Mouse (Mus musculus): ENCODE measurements around the gene Tfpi.

The Tfpi gene

DNA sequence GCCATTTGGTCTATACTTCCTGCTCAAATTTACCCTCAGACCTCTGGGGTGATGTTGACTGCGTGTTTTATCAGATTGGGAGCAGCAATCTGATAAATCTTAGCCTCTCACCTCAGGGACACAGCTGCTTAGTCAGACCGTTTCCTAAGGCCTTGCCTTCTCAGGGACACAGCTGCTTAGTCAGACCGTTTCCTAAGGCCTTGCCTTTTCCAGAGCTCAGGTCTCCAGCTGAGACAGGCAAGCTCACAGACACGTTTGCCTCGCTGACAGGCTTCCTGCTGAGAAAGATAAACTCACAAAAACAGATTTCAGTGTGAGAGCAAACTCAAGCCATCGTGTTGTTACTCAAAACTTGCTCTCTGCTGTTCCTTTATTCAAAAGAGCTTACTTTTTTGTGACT, 1.9 kb downstream of the Tfpi start:
- DNase-seq (ENCODE audit: low read depth, low spot score), result no peak

DNA sequence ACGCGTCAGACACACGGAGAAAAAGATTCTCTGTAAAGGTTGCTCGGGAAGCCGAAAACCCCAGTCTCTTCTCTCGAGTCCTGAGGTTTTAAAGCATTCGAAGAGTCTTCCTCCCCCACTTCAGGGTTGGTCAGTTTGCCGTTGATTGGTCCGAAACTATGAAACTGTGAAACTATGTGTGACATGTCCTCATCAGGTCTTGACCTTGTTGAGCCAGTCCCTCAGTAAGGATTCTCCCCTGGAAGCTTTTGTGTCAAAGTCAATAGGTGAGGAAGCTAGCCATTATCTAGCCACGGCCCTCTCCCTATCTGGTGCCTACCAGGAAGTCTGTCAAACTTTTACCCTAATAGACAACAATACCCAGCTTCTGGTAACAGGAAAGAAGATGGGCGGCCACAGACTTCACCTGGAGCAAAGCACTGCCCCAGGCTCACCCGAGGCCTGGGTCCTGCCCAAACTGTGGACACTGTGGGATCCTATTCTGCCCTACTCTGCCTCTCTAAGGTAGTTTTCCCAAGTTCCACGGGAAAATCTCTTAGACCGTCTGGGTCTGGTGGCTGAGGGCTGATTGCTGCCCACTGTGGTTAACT, 2.5 kb downstream of the Tfpi start:
- DNase-seq (ENCODE audit: low read depth, low spot score), result no peak

DNA sequence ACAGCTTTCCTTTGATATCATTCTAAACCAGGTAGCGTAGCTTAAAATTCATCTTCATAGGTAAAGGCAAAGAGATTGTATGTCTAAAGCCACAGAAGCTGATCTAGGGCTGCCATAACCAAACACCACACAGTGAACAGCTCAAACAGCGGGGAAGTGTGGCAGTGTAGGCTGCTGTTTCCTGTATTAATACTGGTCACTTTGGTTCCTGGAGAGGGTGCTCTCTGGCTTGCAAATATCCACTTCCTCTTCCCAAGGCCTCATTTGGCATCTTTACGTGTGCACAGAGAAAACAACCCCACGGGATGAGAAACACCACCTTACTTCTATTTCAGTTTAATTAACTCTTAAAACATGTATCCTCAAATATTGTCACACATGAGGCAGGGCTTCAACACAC, 9.2 kb downstream of the Tfpi start:
- no peak for DNase-seq (ENCODE audit: low read depth, low spot score)

GRCm38 (mm10) chr2:84464956-84465355, 11.6 kb downstream of the Tfpi start:
- DNase-seq (ENCODE audit: low read depth, low spot score), result no peak

DNA sequence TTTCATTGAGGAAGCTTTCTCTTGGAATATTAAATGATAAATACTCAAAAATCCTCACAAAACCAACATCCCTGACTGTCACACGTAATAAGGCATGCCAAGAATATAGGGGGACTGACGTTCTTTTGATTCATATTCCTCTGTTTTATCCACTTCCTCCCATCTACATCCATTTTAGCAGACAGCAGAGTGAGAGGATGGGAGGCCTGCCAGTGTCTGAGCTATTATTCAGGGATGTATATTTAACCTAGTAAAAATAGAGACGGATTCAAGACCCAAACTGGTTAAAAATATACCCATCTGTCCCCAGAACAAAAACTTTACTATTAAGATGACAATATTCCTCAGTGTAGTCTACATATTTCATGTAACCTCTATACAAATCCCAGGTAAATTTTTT, 14.2 kb downstream of the Tfpi start:
- DNase-seq (ENCODE audit: low read depth, low spot score), result no peak

DNA sequence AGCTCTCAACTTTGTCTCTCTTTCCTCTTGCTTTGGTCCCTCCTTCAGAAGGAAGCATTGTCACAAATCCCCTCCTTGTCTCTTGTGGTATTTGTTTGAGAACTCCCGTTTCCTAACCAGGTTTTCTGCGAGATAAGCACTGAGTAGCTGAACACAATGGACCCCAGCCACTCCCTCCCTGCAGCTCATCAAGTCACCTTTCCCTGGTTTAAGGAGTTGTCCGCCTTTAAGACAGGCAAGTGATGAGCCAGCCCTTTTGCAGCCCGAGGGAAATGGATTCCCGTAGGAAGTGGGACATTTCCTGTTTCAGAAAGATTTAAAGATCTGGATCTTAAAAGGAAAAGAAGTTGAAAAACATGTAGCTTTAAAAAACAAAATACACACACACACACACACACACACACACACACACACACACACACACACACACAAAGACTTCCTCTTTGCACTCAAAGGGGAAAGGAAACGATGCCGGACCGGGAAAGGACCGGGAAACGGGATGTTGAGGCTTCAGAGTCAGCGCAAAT, 16.9 kb downstream of the Tfpi start:
- no peak for DNase-seq (ENCODE audit: low read depth, low spot score)

DNA sequence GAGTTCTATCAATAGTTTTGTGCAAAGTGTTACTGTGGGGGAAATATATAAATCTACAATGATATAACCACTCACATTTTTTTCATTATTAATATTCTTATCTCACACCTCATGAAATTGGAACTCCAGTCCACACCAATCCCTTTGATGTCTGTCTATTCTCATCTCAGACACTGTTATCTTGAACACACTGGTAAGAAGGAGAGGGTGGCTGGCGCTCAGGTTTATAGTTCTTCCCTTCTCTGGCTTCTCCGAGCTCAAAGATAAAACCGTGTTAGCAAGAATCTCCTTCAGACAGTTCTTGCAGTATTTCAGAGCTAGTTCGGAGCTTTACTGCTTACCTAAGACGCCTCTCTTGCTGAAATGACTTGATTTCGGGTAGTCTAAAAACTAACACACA, 19.4 kb downstream of the Tfpi start:
- DNase-seq (ENCODE audit: low read depth, low spot score), result no peak

GRCm38 (mm10) chr2:84455236-84455799, 21.3 kb downstream of the Tfpi start:
- DNase-seq (ENCODE audit: low read depth, low spot score), result peak; percentile 85

GRCm38 (mm10) chr2:84454551-84455235, 21.9 kb downstream of the Tfpi start:
- DNase-seq (ENCODE audit: low read depth, low spot score), result no peak

DNA sequence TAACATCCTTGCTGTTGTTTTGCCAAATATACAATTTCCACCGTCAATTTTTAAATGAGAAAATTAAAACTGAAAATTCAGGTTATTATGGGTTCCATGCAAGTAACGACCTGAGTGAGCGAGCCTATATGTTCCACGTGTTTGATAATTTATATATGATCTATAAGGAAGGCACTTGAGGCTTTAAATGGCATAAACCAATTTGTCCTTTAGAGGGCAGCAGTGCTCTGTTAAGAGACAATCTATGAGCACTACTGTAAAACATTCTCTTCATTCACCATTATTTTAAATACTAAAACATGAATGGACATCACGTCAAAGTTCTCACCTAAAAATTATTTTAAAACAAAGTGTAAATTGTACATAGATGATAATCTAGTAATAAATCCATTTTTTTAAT, 22.5 kb downstream of the Tfpi start:
- DNase-seq (ENCODE audit: low read depth, low spot score), result peak; percentile 64

GRCm38 (mm10) chr2:84445499-84445898, 31.1 kb downstream of the Tfpi start:
- no peak for DNase-seq (ENCODE audit: low read depth, low spot score)

- no peak for DNase-seq (ENCODE audit: low read depth, low spot score)
These were observed 34.6 kb downstream of the Tfpi start for GRCm38 (mm10) chr2:84441940-84442339.

GRCm38 (mm10) chr2:84429724-84430123, 46.9 kb downstream of the Tfpi start:
- peak; percentile 46 for DNase-seq (ENCODE audit: low read depth, low spot score)

DNA sequence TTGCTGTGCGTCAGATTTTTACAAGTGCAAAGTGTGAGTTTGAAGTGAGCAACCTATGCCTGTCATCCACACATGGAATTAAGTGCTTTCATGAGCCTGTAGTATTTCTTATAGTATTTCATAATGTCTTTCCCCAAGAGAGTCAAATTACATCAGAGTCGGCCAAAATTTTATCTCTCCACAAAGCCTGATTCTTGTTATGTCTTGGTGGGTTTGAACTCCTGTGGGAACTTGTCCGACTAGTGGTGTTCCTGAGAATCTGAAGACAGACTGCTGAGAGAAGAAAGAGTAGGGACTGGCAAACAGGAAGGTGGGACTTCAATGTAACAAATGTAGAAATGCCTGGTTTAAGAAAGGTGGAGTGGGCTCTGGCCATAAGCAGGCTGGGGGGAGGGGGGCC, 47.7 kb downstream of the Tfpi start:
- DNase-seq (ENCODE audit: low read depth, low spot score), result no peak

DNA sequence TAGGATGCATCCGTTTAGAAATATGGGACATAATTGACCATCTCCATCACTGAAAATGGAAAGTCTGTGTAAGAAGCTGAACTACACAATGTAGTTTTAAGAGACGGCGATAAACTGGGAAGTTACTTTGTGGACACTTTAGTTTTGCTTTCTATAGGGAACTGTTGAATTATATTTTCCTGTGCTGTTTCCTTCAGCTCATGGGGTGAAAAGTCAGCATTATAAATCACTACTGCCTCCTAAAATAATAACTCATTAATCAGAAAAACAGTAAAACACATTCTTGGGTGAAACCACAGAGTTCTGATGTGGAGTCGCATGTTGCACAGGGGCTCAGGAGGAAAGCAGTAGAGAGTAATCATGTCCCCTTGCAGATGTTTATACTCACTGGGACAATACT, 50.0 kb downstream of the Tfpi start:
- no peak for DNase-seq (ENCODE audit: low read depth, low spot score)

- DNase-seq (ENCODE audit: low read depth, low spot score), result peak; percentile 58
These were observed 51.4 kb downstream of the Tfpi start, which contains the start of gene Calcrl for GRCm38 (mm10) chr2:84425138-84425537. Calcrl (minus strand) TSS chr2:84425411.

- no peak for DNase-seq (ENCODE audit: low read depth, low spot score)
These were observed 60.1 kb downstream of the Tfpi start for GRCm38 (mm10) chr2:84416501-84416900.

DNA sequence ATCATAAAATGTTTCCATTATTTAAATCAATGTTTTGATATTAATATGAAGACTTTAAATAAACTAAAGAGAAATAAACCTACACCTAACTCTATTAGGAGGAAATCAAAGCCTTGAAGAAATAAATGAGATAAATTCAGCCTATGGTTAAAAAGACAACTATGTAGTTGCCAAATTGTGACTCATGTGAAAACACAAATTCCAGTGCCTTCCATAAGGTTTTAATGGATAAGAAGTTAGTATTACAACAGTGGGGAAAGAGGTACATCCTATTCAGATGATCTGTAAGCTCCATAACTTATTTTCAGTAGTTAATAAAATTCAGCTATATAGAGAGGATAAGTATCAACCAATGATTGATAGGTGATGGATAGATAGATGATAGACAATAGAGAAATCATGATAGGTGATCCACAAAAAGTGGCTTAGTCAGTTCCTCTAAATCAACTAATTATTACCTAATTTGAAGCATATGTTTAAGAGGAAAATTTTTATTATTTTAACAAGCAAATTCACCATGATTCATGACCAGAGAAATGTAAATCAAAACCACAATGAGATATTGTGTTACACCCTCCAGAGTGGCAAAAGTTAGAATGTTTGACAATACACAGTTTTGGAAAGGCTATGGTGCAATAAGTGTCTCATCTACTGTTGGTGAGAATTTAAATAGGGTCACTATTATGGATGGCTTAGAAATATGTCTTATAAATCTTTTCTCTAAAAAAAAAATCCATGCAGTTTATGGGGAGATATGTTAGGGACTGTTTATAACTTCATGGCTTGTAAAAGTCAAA, 66.6 kb downstream of the Tfpi start:
- no peak for DNase-seq (ENCODE audit: low read depth, low spot score)

GRCm38 (mm10) chr2:84404834-84405233, 71.7 kb downstream of the Tfpi start:
- DNase-seq (ENCODE audit: low read depth, low spot score), result no peak

- no peak for DNase-seq (ENCODE audit: low read depth, low spot score)
These were observed 73.9 kb downstream of the Tfpi start for GRCm38 (mm10) chr2:84402713-84403112.

DNA sequence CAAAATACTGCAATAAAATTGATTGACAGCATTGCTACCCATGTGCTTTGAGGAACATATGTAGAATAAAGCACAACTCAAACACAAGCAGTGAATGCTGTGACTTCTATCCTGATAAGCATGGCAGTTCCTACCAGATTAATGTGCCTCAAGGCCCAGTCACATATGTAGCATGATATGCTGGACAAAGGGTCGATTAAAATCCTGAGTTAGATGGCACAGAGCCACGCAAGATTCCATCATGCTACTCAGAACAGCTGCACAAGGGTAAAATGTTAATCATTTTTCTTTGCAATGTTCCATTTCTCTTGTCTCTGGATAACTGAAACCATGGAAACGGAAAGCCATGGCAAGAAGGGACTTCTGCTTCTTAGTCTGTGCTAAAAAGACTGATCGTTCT, 80.0 kb downstream of the Tfpi start:
- no peak for DNase-seq (ENCODE audit: low read depth, low spot score)

GRCm38 (mm10) chr2:84393236-84393635, 83.3 kb downstream of the Tfpi start:
- DNase-seq (ENCODE audit: low read depth, low spot score), result no peak
